Mouse (Mus musculus) cerebellum, adult 2 months (tissue): ENCODE measurements around the gene Tmem108. TPM values are rescaled to one million over a fixed set of nuclear protein-coding genes. Genes with fewer than 3 reads are reported as not detected.

Source experiments
- DNase-seq, 2 experiments: peaks; one replicate each; pipeline ENCODE4 v3.0.0; 2021
- H3K27ac ChIP-seq: fragments of 200-500 bp; 2 replicates; pipeline ENCODE4 v1.5.1; 2012; ENCODE audit warnings: low read length, control low read depth, inconsistent platforms; ENCODE audit not compliant: insufficient read depth
- H3K27me3 ChIP-seq: fragments of 200-500 bp; 2 replicates; pipeline ENCODE4 v1.6.1; 2012; ENCODE audit warnings: inconsistent platforms, mild to moderate bottlenecking, low read length, moderate library complexity; ENCODE audit not compliant: control insufficient read depth, insufficient read depth
- H3K4me1 ChIP-seq: fragments of 200-500 bp; 2 replicates; pipeline ENCODE4 v1.6.1; 2011; ENCODE audit warnings: low read length; ENCODE audit not compliant: control insufficient read depth, insufficient read depth
- H3K4me3 ChIP-seq: fragments of 200-500 bp; replicated peaks from 2 replicates; pipeline ENCODE3; 2011; ENCODE audit warnings: mild to moderate bottlenecking, low read depth, low read length, control low read depth; ENCODE audit not compliant: insufficient read depth
- CTCF ChIP-seq: fragments of 200-500 bp; IDR thresholded peaks from 2 replicates; pipeline ENCODE4 v1.5.1; 2011; ENCODE audit warnings: low read depth, mild to moderate bottlenecking, control low read depth, low read length, moderate library complexity, borderline replicate concordance; ENCODE audit not compliant: insufficient read depth
- POLR2A ChIP-seq: fragments of 200-500 bp; IDR thresholded peaks from 2 replicates; pipeline ENCODE4 v1.6.1; 2011; ENCODE audit warnings: low read length, control low read depth, borderline replicate concordance; ENCODE audit not compliant: insufficient read depth
- WGBS: fragments of 180-500 bp; shearing (Covaris S2); methylation state at CpG from one replicate; pipeline ENCODE4 v1.1.7; 2018; 5-methylcytosine and 5-hydroxymethylcytosine counted together
- polyA plus RNA-seq: library from polyadenylated mRNA; depleted of rRNA; stranded (reverse); fragments of >200 nt; gene quantifications from 2 replicates; pipeline ENCODE4 v1.2.3, GENCODE M21; 2012

The Tmem108 gene
- polyA plus RNA-seq, 1 experiment, result 32.3 TPM

DNA sequence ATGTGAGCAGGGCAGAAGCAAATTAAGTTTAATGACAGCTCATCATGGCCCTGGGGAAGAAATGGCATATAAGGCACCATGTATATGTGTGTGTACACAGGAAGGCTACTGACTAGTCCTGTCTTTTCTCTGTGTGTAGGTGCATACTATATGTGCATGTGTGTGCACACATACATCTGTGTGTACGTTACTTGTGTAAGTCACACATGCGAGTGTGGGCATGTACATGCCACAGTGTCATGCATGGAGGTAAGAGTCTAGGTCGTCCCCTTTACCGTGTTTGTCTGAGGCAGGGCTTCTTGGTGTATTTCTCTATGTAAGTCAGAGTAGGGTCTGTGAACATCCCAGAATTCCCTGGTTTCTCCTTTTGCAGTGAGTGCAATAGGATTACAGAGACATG is 120.3 kb downstream of the Tmem108 start:
- Histone ChIP-seq H3K4me3 (no peak overlapping the region), H3K27ac (no peak overlapping the region), H3K27me3 (no peaks in the 10 kb centered on the region), H3K4me1 (peaks cover 31% of the 10 kb centered on the region)
- WGBS, result 96% methylated on average over 4 of the region's 4 CpGs
- peak in 1 of 2 experiments; percentile 7 for DNase-seq
- TF ChIP-seq CTCF (no peak), POLR2A (no peak)

- WGBS, result 9% methylated on average over 1 of the region's 1 CpGs
- Histone ChIP-seq H3K4me3 (no peak overlapping the region), H3K27ac (no peak overlapping the region), H3K4me1 (peaks cover 32% of the 10 kb centered on the region), H3K27me3 (no peaks in the 10 kb centered on the region)
- no peak for TF ChIP-seq POLR2A
- TF ChIP-seq CTCF, result no peak
- DNase-seq, result peak in 1 of 2 experiments; percentile 12
These were observed 122.2 kb downstream of the Tmem108 start for GRCm38 (mm10) chr9:103639413-103639812.

GRCm38 (mm10) chr9:103637451-103637850 is 124.2 kb downstream of the Tmem108 start:
- Histone ChIP-seq H3K4me3 (no peak overlapping the region), H3K27ac (no peak overlapping the region), H3K4me1 (peaks cover 29% of the 10 kb centered on the region), H3K27me3 (no peaks in the 10 kb centered on the region)
- TF ChIP-seq CTCF (no peak), POLR2A (no peak)
- 76% methylated on average over 3 of the region's 3 CpGs for WGBS
- DNase-seq, result no peak

DNA sequence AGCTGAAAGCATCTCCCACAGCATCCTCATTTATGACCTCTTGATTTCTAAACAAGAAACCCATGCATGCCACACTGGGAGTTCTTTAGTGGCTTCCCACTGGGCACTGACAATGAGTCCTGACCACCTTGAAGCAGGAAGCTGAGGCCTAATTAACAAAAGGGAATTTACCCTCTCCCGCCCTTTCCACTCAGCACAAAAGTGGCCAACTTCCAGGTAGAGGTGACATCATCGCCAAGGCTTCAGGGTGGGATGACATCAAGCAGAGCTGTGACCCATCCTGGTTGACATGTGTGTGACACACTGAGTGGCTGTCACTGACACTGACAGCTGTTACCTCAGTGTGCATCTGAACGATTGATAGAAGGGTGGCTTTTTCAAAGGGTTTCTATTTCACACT is 124.8 kb downstream of the Tmem108 start:
- DNase-seq, result no peak
- no peak overlapping the region for H3K27ac ChIP-seq
- TF ChIP-seq POLR2A (no peak), CTCF (no peak)
- 32% methylated on average over 3 of the region's 3 CpGs for WGBS
- H3K4me1 ChIP-seq, result peaks cover 27% of the 10 kb centered on the region
- no peak overlapping the region for H3K4me3 ChIP-seq
- no peaks in the 10 kb centered on the region for H3K27me3 ChIP-seq

DNA sequence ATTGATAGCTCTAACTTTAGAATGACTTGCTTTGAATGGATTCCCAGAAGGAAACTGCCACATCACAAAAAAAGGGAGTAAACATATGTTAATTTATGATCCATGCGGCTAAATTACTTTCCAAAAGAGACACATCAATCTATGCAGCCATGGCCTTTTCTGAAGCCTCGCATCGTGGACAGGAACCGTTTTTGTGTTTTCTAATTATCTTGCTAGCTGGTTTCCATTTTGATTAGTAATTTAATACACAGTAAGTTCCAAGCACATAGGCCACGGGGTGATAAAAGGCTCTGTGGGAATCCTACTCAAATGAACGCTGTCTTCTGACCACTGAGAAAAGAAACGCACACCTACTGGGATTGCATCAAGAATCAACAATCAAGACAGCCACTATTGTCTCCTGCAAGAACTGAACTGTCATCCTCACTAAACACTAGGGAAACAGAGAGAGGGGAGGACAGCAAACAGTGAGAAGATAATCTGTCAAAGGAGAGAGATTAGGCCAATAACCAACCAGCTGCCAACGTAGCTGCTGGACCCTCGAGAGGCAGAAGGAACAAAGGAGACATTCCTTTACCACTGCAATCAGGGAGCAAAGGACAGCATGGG is 132.7 kb downstream of the Tmem108 start:
- Histone ChIP-seq H3K27ac (no peak overlapping the region), H3K27me3 (no peaks in the 10 kb centered on the region), H3K4me3 (no peak overlapping the region), H3K4me1 (peaks cover 27% of the 10 kb centered on the region)
- TF ChIP-seq POLR2A, result no peak
- TF ChIP-seq CTCF, result no peak
- WGBS, result 40% methylated on average over 9 of the region's 9 CpGs
- DNase-seq, result no peak

DNA sequence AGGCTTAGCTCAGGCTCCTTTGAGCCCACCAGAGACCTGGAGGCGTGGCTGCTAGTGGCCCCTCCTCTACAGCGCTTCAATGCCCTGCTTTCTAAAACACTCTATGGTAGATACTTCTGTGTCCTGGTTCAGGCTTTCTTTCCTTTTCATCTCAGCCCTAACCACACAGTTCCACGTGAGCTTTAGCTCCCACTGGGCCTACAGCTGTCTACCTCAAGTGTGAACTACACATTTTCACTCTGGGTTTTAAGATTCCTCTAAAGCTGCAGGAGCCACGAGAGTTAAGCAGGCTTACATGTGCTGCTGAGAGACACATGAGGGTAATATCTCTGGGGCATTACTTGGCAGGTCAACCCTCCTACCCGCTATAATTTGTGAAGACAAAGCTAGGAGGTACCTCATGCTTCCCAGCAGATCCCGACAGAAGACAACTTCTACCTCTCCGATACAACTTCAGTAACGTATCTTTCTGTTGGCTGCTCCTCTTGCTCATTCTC is 134.2 kb downstream of the Tmem108 start:
- no peaks in the 10 kb centered on the region for H3K27me3 ChIP-seq
- 50% methylated on average over 8 of the region's 8 CpGs for WGBS
- TF ChIP-seq CTCF (no peak), POLR2A (no peak)
- DNase-seq, result peak; percentile 46 to 54
- H3K4me3 ChIP-seq, result no peak overlapping the region
- H3K27ac ChIP-seq, result peak overlapping the region; percentile 45; the same call in 1 of the 2 replicates
- H3K4me1 ChIP-seq, result peaks cover 40% of the 10 kb centered on the region

DNA sequence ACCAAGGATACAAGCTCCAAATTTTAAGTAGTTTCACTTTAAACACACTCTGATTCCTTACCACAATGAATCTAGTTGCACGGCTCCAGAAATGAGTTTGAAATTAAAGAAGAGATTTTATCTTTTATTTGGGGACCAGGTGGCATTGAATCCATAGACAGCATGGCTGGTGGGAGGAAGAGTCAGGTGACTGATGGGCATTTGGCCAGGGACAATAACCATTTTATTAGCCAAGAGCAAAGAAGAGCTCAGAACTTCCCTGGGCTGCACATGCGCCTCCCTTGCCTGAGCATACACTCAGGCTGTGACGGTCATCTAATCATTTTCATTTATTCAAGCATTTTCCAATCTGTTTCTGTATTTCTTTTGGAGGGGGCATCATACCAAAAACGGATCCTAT is 135.5 kb downstream of the Tmem108 start:
- Histone ChIP-seq H3K27ac (no peak overlapping the region), H3K27me3 (no peaks in the 10 kb centered on the region), H3K4me1 (peaks cover 40% of the 10 kb centered on the region), H3K4me3 (no peak overlapping the region)
- TF ChIP-seq CTCF, result no peak
- no peak for TF ChIP-seq POLR2A
- 63% methylated on average over 4 of the region's 4 CpGs for WGBS
- no peak for DNase-seq

- no peak overlapping the region for H3K27ac ChIP-seq
- no peaks in the 10 kb centered on the region for H3K27me3 ChIP-seq
- WGBS, result 64% methylated on average over 1 of the region's 1 CpGs
- peaks cover 44% of the 10 kb centered on the region for H3K4me1 ChIP-seq
- TF ChIP-seq CTCF (peak; percentile 80; the same call in 1 of the 2 replicates), POLR2A (no peak)
- DNase-seq, result peak; percentile 66 to 80
- no peak overlapping the region for H3K4me3 ChIP-seq
These were observed 137.0 kb downstream of the Tmem108 start for GRCm38 (mm10) chr9:103624649-103625048.
